Mouse (Mus musculus) neural tube, embryonic 13.5 days (tissue): ENCODE measurements around the gene Ewsr1. TPM values are rescaled to one million over a fixed set of nuclear protein-coding genes. Genes with fewer than 3 reads are reported as not detected.

Experiments
- ATAC-seq: fragments of 200-750 bp; cut with Nextera tagmentation; 2 replicates; pipeline ENCODE4 v1.8.0; 2017; ENCODE audit warnings: low read depth, mild to moderate bottlenecking, moderate TSS enrichment, moderate library complexity
- H3K27ac ChIP-seq: fragments of 300-500 bp; sonication (generic); replicated peaks from 2 replicates; pipeline ENCODE4 v1.5.1; 2015; ENCODE audit warnings: moderate library complexity, mild to moderate bottlenecking, inconsistent platforms
- H3K27me3 ChIP-seq: fragments of 300-500 bp; sonication (generic); 2 replicates; pipeline ENCODE4 v1.6.1; 2015; ENCODE audit warnings: mild to moderate bottlenecking, inconsistent platforms
- H3K36me3 ChIP-seq: fragments of 300-500 bp; sonication (generic); 2 replicates; pipeline ENCODE4 v1.6.1; 2015; ENCODE audit warnings: mild to moderate bottlenecking, inconsistent platforms
- H3K4me1 ChIP-seq: fragments of 300-500 bp; sonication (generic); replicated peaks from 2 replicates; pipeline ENCODE4 v1.6.1; 2015; ENCODE audit warnings: inconsistent platforms
- H3K4me2 ChIP-seq: fragments of 300-500 bp; sonication (generic); 2 replicates; pipeline ENCODE4 v1.6.1; 2015; ENCODE audit warnings: inconsistent platforms, mild to moderate bottlenecking, moderate library complexity
- H3K4me3 ChIP-seq: fragments of 300-500 bp; sonication (generic); 2 replicates; pipeline ENCODE4 v1.5.1; 2015; ENCODE audit warnings: mild to moderate bottlenecking, inconsistent platforms
- H3K9ac ChIP-seq: fragments of 300-500 bp; sonication (generic); 2 replicates; pipeline ENCODE4 v1.6.1; 2015; ENCODE audit warnings: moderate library complexity, mild to moderate bottlenecking, inconsistent platforms
- H3K9me3 ChIP-seq: fragments of 300-500 bp; sonication (generic); 2 replicates; pipeline ENCODE4 v1.6.1; 2016; ENCODE audit warnings: inconsistent platforms
- WGBS: fragments of 180-500 bp; shearing (Covaris S2); methylation state at CpG from one replicate; pipeline ENCODE4 v1.1.7; 2015; 5-methylcytosine and 5-hydroxymethylcytosine counted together
- polyA plus RNA-seq: library from polyadenylated mRNA; unstranded; fragments of >200 nt; fragmentation: Nextera tagmentation; extraction: Ambion mirVana; gene quantifications from 2 replicates; pipeline ENCODE4 v1.2.1, GENCODE M21; 2015

Ewsr1 gene
- polyA plus RNA-seq, 1 experiment from 2014 or later: 624 TPM

DNA sequence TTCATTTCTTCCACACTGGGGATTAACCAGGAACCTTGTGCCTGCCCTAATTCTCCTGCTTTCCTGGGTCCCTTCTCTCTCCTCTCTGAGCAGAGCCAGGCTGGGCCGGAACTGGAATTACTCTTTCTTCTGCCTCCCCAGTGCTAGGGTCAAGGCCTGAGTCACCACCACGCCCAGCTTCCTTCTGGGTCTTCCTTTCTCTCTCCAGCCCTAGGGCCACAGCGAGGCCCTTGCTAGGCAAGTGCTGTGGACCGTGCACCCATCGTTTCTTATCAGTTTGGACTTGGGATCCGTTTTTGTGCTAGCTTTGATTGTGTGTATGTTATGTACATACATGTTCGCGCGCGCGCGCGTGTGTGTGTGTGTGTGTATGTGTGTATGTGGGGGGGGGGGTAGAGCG is 44.9 kb downstream of the Ewsr1 start:
- peaks cover 43% of the 10 kb centered on the region for H3K27me3 ChIP-seq
- no peak for ATAC-seq
- no peak overlapping the region for H3K4me3 ChIP-seq
- no peak overlapping the region for H3K27ac ChIP-seq
- H3K9ac ChIP-seq: no peak overlapping the region
- H3K4me2 ChIP-seq: no peak overlapping the region
- no peaks in the 10 kb centered on the region for H3K36me3 ChIP-seq
- 89% methylated on average over 14 of the region's 14 CpGs for WGBS
- no peaks in the 10 kb centered on the region for H3K9me3 ChIP-seq
- peaks cover 29% of the 10 kb centered on the region for H3K4me1 ChIP-seq

DNA sequence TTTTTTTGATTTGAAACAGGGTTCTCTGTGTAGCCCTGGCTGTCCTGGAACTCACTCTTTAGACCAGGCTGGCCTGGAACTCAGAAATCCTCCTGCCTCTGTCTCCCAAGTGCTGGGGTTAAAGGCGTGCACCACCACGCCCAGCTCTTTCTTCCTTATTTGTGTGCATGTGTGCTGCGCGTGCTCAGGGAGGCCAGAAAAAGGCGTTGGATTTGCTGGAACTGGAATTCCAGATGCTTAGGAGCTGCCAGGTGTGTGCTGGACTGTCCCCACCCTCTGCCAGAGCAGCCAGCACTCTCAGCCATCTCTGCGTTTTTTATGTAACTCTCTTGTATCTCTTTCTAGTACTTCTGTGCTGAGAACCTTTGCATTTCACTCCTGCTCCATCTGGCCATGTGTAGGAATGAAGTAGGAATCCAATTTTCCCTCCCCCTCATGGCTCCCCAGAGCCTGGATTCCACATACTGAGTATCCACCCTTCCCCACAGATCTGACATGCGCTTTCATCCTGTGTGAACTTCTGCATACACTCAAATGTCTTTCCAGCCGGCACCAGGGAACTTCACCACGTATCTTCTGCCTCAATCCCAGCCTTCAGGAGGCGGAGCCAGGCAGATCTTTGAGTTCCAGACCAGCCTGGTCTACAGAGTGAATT is 46.7 kb downstream of the Ewsr1 start:
- H3K4me3 ChIP-seq: no peak overlapping the region
- no peak overlapping the region for H3K27ac ChIP-seq
- no peaks in the 10 kb centered on the region for H3K9me3 ChIP-seq
- no peaks in the 10 kb centered on the region for H3K36me3 ChIP-seq
- no peak overlapping the region for H3K4me2 ChIP-seq
- H3K27me3 ChIP-seq: peaks cover 26% of the 10 kb centered on the region
- H3K9ac ChIP-seq: no peak overlapping the region
- no peak for ATAC-seq
- peaks cover 16% of the 10 kb centered on the region for H3K4me1 ChIP-seq
- WGBS: 79% methylated on average over 10 of the region's 10 CpGs

- Histone ChIP-seq H3K4me2 (no peak overlapping the region), H3K4me3 (no peak overlapping the region), H3K9me3 (no peaks in the 10 kb centered on the region), H3K36me3 (no peaks in the 10 kb centered on the region), H3K4me1 (peaks cover 9% of the 10 kb centered on the region), H3K27me3 (peaks cover 19% of the 10 kb centered on the region), H3K9ac (no peak overlapping the region), H3K27ac (no peak overlapping the region)
- no peak for ATAC-seq
- WGBS: 84% methylated on average over 10 of the region's 10 CpGs
Observed at GRCm38 (mm10) chr11:5051629-5052028, 47.4 kb downstream of the Ewsr1 start.

DNA sequence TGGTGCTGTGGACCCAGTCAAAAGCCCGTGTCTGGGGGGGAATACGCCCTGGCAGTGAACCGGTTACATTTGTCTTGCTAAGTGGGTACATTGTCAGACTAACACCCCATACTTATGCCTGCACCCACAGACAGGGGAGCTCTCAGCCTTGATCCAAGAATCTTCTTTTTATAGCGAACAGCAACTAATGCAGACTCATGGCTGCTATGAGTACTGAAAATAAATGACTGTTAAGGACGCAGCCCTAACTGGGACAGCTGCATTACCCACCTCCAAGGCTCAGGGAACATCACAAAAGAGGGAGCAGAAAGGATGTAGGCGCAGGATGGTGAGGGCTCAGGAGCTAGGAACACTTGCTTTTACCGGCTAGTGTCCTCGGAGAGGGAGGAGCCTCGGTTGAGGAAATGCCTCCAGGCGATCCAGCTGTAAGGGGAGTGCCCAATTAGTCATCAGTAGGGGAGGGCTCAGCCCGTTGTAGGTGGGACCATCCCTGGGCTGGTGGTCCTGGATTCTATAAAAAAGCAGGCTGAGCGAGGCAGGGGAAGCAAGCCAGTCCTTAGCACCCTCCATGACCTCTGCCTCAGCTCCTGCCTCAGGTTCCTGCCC is 52.6 kb downstream of the Ewsr1 start:
- H3K27ac ChIP-seq: no peak overlapping the region
- H3K4me2 ChIP-seq: no peak overlapping the region
- H3K36me3 ChIP-seq: peaks cover 17% of the 10 kb centered on the region
- no peaks in the 10 kb centered on the region for H3K27me3 ChIP-seq
- H3K9ac ChIP-seq: no peak overlapping the region
- 45% methylated on average over 12 of the region's 12 CpGs for WGBS
- H3K9me3 ChIP-seq: no peaks in the 10 kb centered on the region
- ATAC-seq: no peak
- no peak overlapping the region for H3K4me3 ChIP-seq
- no peaks in the 10 kb centered on the region for H3K4me1 ChIP-seq

- 86% methylated on average over 8 of the region's 8 CpGs for WGBS
- Histone ChIP-seq H3K9ac (no peak overlapping the region), H3K4me3 (no peak overlapping the region), H3K27ac (no peak overlapping the region), H3K9me3 (no peaks in the 10 kb centered on the region), H3K4me1 (no peaks in the 10 kb centered on the region), H3K36me3 (peaks cover 53% of the 10 kb centered on the region), H3K4me2 (no peak overlapping the region), H3K27me3 (no peaks in the 10 kb centered on the region)
- no peak for ATAC-seq
Observed at GRCm38 (mm10) chr11:5042645-5043381, 56.3 kb downstream of the Ewsr1 start.

GRCm38 (mm10) chr11:5041144-5041780 is 57.8 kb downstream of the Ewsr1 start:
- H3K27me3 ChIP-seq: no peaks in the 10 kb centered on the region
- WGBS: 81% methylated on average over 18 of the region's 18 CpGs
- H3K9ac ChIP-seq: no peak overlapping the region

DNA sequence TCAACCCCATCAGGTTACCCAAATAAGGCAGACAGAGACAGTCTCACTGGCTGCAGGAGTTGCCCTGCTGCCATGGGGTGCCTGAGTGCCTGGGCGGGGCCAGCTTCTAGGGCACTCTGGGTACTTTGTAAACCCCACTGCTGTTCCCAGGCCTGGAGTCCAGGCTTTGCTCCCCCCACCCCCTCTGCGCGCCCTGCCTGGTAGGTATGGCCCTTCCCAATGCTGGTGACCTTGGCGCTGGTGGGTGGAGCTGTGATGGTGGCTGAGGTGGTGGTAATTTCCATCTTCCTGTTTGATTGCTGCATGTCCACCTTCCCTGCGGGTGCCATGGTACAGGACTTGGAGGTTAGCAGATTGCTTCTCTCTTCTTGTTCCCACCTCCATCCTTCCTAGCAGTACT is 58.5 kb downstream of the Ewsr1 start:
- no peak overlapping the region for H3K4me2 ChIP-seq
- H3K4me1 ChIP-seq: no peaks in the 10 kb centered on the region
- no peaks in the 10 kb centered on the region for H3K27me3 ChIP-seq
- 98% methylated on average over 5 of the region's 5 CpGs for WGBS
- no peak overlapping the region for H3K4me3 ChIP-seq
- ATAC-seq: no peak
- peaks cover 75% of the 10 kb centered on the region for H3K36me3 ChIP-seq
- H3K27ac ChIP-seq: no peak overlapping the region
- no peak overlapping the region for H3K9ac ChIP-seq
- H3K9me3 ChIP-seq: no peaks in the 10 kb centered on the region

More at GRCm38 (mm10) chr11:5041144-5041780, 57.8 kb downstream of the Ewsr1 start:
- no peak overlapping the region for H3K4me2 ChIP-seq
- H3K4me3 ChIP-seq: no peak overlapping the region
- no peak overlapping the region for H3K27ac ChIP-seq
- no peaks in the 10 kb centered on the region for H3K9me3 ChIP-seq
- no peaks in the 10 kb centered on the region for H3K4me1 ChIP-seq
- ATAC-seq: no peak
- peaks cover 68% of the 10 kb centered on the region for H3K36me3 ChIP-seq

GRCm38 (mm10) chr11:5037146-5037854 is 61.8 kb downstream of the Ewsr1 start:
- H3K9me3 ChIP-seq: no peaks in the 10 kb centered on the region
- no peak overlapping the region for H3K4me3 ChIP-seq
- H3K36me3 ChIP-seq: peaks cover 100% of the 10 kb centered on the region
- no peak for ATAC-seq
- H3K27ac ChIP-seq: no peak overlapping the region
- no peaks in the 10 kb centered on the region for H3K27me3 ChIP-seq
- H3K4me2 ChIP-seq: no peak overlapping the region
- H3K9ac ChIP-seq: no peak overlapping the region
- no peaks in the 10 kb centered on the region for H3K4me1 ChIP-seq
- WGBS: 89% methylated on average over 8 of the region's 8 CpGs

GRCm38 (mm10) chr11:5035421-5035820 is 63.6 kb downstream of the Ewsr1 start:
- Histone ChIP-seq H3K9me3 (no peaks in the 10 kb centered on the region), H3K36me3 (peaks cover 100% of the 10 kb centered on the region), H3K4me1 (no peaks in the 10 kb centered on the region), H3K27ac (no peak overlapping the region), H3K4me3 (no peak overlapping the region), H3K9ac (no peak overlapping the region), H3K4me2 (no peak overlapping the region), H3K27me3 (no peaks in the 10 kb centered on the region)
- 86% methylated on average over 4 of the region's 4 CpGs for WGBS
- ATAC-seq: no peak

- 82% methylated on average over 3 of the region's 3 CpGs for WGBS
- H3K27me3 ChIP-seq: no peaks in the 10 kb centered on the region
- no peak overlapping the region for H3K9ac ChIP-seq
- no peak overlapping the region for H3K4me3 ChIP-seq
- no peak for ATAC-seq
- peaks cover 100% of the 10 kb centered on the region for H3K36me3 ChIP-seq
- H3K9me3 ChIP-seq: no peaks in the 10 kb centered on the region
- no peak overlapping the region for H3K27ac ChIP-seq
- no peaks in the 10 kb centered on the region for H3K4me1 ChIP-seq
- no peak overlapping the region for H3K4me2 ChIP-seq
Observed at GRCm38 (mm10) chr11:5033136-5033535, 65.9 kb downstream of the Ewsr1 start.

DNA sequence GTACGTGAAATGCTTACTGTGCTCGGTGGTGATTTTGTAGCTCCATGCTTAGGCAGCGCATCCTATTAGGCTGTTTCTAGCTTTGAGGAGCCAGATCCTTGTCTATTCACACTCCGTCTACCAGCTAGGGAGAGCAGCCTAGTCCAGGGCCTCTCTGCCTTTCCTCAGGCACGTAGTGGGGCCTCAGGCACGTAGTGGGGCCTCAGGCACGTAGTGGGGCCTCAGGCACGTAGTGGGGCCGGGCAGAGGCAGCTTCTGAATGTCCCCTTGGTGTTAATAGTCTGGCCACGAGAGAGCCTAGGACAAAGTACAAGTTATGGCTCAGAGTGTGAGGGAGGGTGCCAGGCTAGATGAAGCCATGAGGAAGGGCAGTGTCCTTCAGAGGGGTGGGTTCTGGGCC is 66.4 kb downstream of the Ewsr1 start:
- Histone ChIP-seq H3K27me3 (no peaks in the 10 kb centered on the region), H3K9me3 (no peaks in the 10 kb centered on the region), H3K4me1 (no peaks in the 10 kb centered on the region), H3K9ac (no peak overlapping the region), H3K36me3 (peaks cover 100% of the 10 kb centered on the region), H3K4me2 (no peak overlapping the region), H3K4me3 (no peak overlapping the region), H3K27ac (no peak overlapping the region)
- WGBS: 92% methylated on average over 10 of the region's 10 CpGs
- ATAC-seq: no peak

GRCm38 (mm10) chr11:5028228-5028627 is 70.8 kb downstream of the Ewsr1 start:
- H3K9me3 ChIP-seq: no peaks in the 10 kb centered on the region
- H3K4me2 ChIP-seq: no peak overlapping the region
- 95% methylated on average over 7 of the region's 7 CpGs for WGBS
- no peaks in the 10 kb centered on the region for H3K4me1 ChIP-seq
- no peak overlapping the region for H3K4me3 ChIP-seq
- no peak overlapping the region for H3K27ac ChIP-seq
- H3K27me3 ChIP-seq: no peaks in the 10 kb centered on the region
- peaks cover 99% of the 10 kb centered on the region for H3K36me3 ChIP-seq
- no peak overlapping the region for H3K9ac ChIP-seq
- no peak for ATAC-seq
